Mouse (Mus musculus) liver, postnatal 0 days (tissue): ENCODE data around the gene Zfp811.

Source experiments
- CTCF ChIP-seq: sonication (generic); IDR thresholded peaks from 2 replicates; pipeline ENCODE4 v1.5.1; 2016; ENCODE audit warnings: antibody characterized with exemption, low read depth
- EP300 ChIP-seq: IDR thresholded peaks from 2 replicates; pipeline ENCODE4 v1.6.1; 2016; ENCODE audit warnings: antibody characterized with exemption, low read depth, mild to moderate bottlenecking

DNA sequence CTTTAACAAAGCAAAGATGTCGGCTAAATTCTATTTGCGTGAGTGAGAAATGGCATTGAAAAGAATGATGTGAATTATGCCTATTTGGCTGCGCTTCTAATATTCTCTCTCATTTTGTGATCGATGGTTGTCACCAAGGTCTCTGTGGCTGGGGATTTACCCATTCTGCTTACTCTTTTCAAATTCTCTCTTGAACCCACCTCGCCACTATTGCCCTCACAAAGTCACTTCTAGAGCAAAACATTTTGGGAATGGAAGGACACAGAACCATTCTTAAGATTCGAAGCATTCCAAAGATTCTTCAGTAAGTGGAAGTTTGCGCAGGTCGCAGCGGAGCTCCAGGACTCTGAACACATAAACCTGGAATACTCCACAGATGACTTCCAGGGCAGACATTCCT, 21.2 kb downstream of the Zfp811 start:
- TF ChIP-seq CTCF = no peak
- TF ChIP-seq EP300 = no peak
